Mouse (Mus musculus) hindbrain, postnatal 0 days (tissue): ENCODE data around the gene Cox5a. TPM values are rescaled to one million over a fixed set of nuclear protein-coding genes. Genes with fewer than 3 reads are reported as not detected.

Experiments
- ATAC-seq: fragments of 200-750 bp; cut with Nextera tagmentation; 2 replicates; pipeline ENCODE4 v1.8.0; 2017; ENCODE audit warnings: mild to moderate bottlenecking, moderate TSS enrichment, moderate library complexity
- DNase-seq: peaks from one replicate; pipeline ENCODE4 v3.0.0-alpha.2; 2015; ENCODE audit warnings: low spot score
- H3K27ac ChIP-seq: fragments of 300-500 bp; sonication (generic); 2 replicates; pipeline ENCODE4 v1.5.1; 2014; ENCODE audit warnings: mild to moderate bottlenecking
- H3K27me3 ChIP-seq: fragments of 300-500 bp; sonication (generic); 2 replicates; pipeline ENCODE4 v1.6.1; 2014; ENCODE audit warnings: low read length, mixed read lengths; ENCODE audit not compliant: insufficient read depth
- H3K36me3 ChIP-seq: fragments of 300-500 bp; sonication (generic); 2 replicates; pipeline ENCODE4 v1.6.1; 2014; ENCODE audit warnings: low read length, mixed read lengths; ENCODE audit not compliant: insufficient read depth
- H3K4me1 ChIP-seq: fragments of 300-500 bp; sonication (generic); 2 replicates; pipeline ENCODE4 v1.6.1; 2014; ENCODE audit warnings: antibody characterized with exemption, low read length, mixed read lengths; ENCODE audit not compliant: insufficient read depth
- H3K4me2 ChIP-seq: fragments of 300-500 bp; sonication (generic); 2 replicates; pipeline ENCODE4 v1.6.1; 2014; ENCODE audit warnings: low read depth, mild to moderate bottlenecking, low read length, moderate library complexity, mixed read lengths
- H3K4me3 ChIP-seq: fragments of 300-500 bp; sonication (generic); 2 replicates; pipeline ENCODE4 v1.5.1; 2014; ENCODE audit warnings: low read length
- H3K9ac ChIP-seq: fragments of 300-500 bp; sonication (generic); replicated peaks from 2 replicates; pipeline ENCODE4 v1.6.1; 2014; ENCODE audit warnings: mild to moderate bottlenecking, low read length, moderate library complexity, mixed read lengths
- H3K9me3 ChIP-seq: fragments of 300-500 bp; sonication (generic); 2 replicates; pipeline ENCODE4 v1.6.1; 2016; ENCODE audit warnings: low read length, mixed read lengths
- CTCF ChIP-seq: IDR thresholded peaks from 2 replicates; pipeline ENCODE4 v1.5.1; 2016; ENCODE audit warnings: antibody characterized with exemption, control low read depth, low read depth
- whole genome bisulfite sequencing: fragments of 180-500 bp; shearing (Covaris S2); extraction: QIAGEN DNeasy Blood & Tissue Kit; methylation state at CpG from one replicate; pipeline ENCODE4 v1.1.7; 2014; 5-methylcytosine and 5-hydroxymethylcytosine counted together
- polyA plus RNA-seq: library from polyadenylated mRNA; unstranded; fragments of >200 nt; fragmentation: Nextera tagmentation; extraction: Ambion mirVana; gene quantifications from 2 replicates; pipeline ENCODE4 v1.2.1, GENCODE M21; 2015
- total RNA-seq: library from RNA; depleted of rRNA; stranded (reverse); fragments of >200 nt; gene quantifications from 2 replicates; pipeline ENCODE4 v1.2.3, GENCODE M21; 2014

Cox5a gene
- total and polyA plus RNA-seq, 2 experiments from 2014 or later, result 237 to 1,238 TPM

GRCm38 (mm10) chr9:57537728-57538181 is 16.7 kb downstream of the Cox5a start:
- Histone ChIP-seq H3K9ac (peak overlapping the region; percentile 88), H3K36me3 (peaks cover 28% of the 10 kb centered on the region), H3K9me3 (no peaks in the 10 kb centered on the region), H3K27ac (peak overlapping the region; percentile 80), H3K27me3 (no peaks in the 10 kb centered on the region), H3K4me3 (peak overlapping the region; percentile 68), H3K4me1 (peaks cover 10% of the 10 kb centered on the region; the same call in 1 of the 2 replicates), H3K4me2 (peak overlapping the region; percentile 85)
- WGBS, result under 1% methylated on average over 24 of the region's 24 CpGs
- DNase-seq (peak; percentile 30), ATAC-seq (peak; percentile 75)
- no peak for TF ChIP-seq CTCF

- H3K36me3 ChIP-seq, result peaks cover 34% of the 10 kb centered on the region
- no peak overlapping the region for H3K27ac ChIP-seq
- 94% methylated on average over 2 of the region's 2 CpGs for WGBS
- DNase-seq (no peak), ATAC-seq (no peak)
- no peak overlapping the region for H3K4me2 ChIP-seq
- no peak for TF ChIP-seq CTCF
- H3K9ac ChIP-seq, result no peak overlapping the region
- no peak overlapping the region for H3K4me3 ChIP-seq
- no peaks in the 10 kb centered on the region for H3K27me3 ChIP-seq
- H3K4me1 ChIP-seq, result peaks cover 10% of the 10 kb centered on the region; the same call in 1 of the 2 replicates
- H3K9me3 ChIP-seq, result no peaks in the 10 kb centered on the region
Observed at GRCm38 (mm10) chr9:57539550-57539949, 18.5 kb downstream of the Cox5a start.

DNA sequence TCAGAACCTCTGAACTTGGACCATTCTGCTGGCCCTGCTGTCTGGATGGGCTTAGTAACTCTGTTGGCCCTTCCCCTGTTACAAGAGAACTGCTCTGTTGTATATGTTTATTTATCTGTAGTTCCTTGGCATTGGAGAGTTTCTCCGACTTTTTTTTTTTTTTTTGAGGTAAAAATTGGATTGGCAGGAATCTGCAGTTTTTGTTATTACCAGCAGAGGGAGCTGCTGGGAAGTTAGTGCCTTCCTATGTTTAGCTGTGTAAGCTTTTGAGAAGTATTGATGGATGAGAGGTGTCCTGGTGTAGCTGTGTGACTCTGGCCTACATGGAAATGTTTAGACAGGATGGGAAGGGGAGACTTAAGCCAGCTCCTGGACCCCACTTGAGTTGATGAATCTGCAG is 20.2 kb downstream of the Cox5a start:
- Histone ChIP-seq H3K4me3 (no peak overlapping the region), H3K9me3 (no peaks in the 10 kb centered on the region), H3K36me3 (peaks cover 47% of the 10 kb centered on the region), H3K9ac (no peak overlapping the region), H3K4me1 (peaks cover 10% of the 10 kb centered on the region; the same call in 1 of the 2 replicates), H3K4me2 (no peak overlapping the region), H3K27ac (no peak overlapping the region), H3K27me3 (no peaks in the 10 kb centered on the region)
- no peak for ATAC-seq
- WGBS, result 5% methylated on average over 1 of the region's 1 CpGs
- DNase-seq, result peak; percentile 84
- peak; percentile 78 for TF ChIP-seq CTCF

- Histone ChIP-seq H3K4me3 (no peak overlapping the region), H3K4me2 (no peak overlapping the region), H3K9ac (no peak overlapping the region), H3K36me3 (peaks cover 64% of the 10 kb centered on the region), H3K27me3 (no peaks in the 10 kb centered on the region), H3K9me3 (no peaks in the 10 kb centered on the region), H3K27ac (no peak overlapping the region), H3K4me1 (peaks cover 8% of the 10 kb centered on the region)
- no peak for TF ChIP-seq CTCF
- ATAC-seq (no peak), DNase-seq (no peak)
- 80% methylated on average over 3 of the region's 3 CpGs for WGBS
Observed at GRCm38 (mm10) chr9:57543951-57544350, 22.9 kb downstream of the Cox5a start.

GRCm38 (mm10) chr9:57547287-57547686 is 26.2 kb downstream of the Cox5a start:
- DNase-seq, result peak; percentile 46
- Histone ChIP-seq H3K27me3 (no peaks in the 10 kb centered on the region), H3K4me2 (no peak overlapping the region), H3K36me3 (peaks cover 44% of the 10 kb centered on the region), H3K27ac (no peak overlapping the region), H3K4me1 (peaks cover 9% of the 10 kb centered on the region), H3K9ac (no peak overlapping the region), H3K4me3 (no peak overlapping the region), H3K9me3 (no peaks in the 10 kb centered on the region)
- ATAC-seq, result peak; percentile 45; the same call in 1 of the 2 replicates
- no peak for TF ChIP-seq CTCF
- 69% methylated on average over 5 of the region's 5 CpGs for WGBS

DNA sequence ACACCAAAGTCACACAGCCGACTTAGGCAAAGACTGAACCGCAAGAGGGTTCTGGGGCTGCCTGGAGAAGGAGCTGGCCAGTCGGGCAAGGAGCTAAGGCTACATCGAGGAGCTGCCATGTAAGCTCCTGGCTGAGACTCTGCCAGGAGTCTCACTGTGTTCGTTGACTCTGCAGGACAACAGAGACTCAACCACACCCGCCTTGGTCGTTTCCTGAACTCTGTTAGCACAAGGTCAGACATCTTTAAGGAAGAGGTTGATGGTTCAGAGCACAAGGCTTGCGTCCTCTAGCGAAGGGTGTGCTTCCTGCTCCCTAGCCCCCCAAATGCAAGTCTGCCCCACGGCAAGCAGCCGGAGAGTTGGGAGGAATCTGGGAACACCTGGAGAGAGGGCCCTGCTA is 26.8 kb downstream of the Cox5a start:
- H3K27ac ChIP-seq, result no peak overlapping the region; the same call in 1 of the 2 replicates
- no peaks in the 10 kb centered on the region for H3K9me3 ChIP-seq
- DNase-seq, result no peak
- no peak overlapping the region for H3K4me2 ChIP-seq
- no peak overlapping the region for H3K9ac ChIP-seq
- ATAC-seq, result no peak
- peaks cover 9% of the 10 kb centered on the region for H3K4me1 ChIP-seq
- peaks cover 42% of the 10 kb centered on the region for H3K36me3 ChIP-seq
- WGBS, result 91% methylated on average over 11 of the region's 11 CpGs
- TF ChIP-seq CTCF, result no peak
- H3K27me3 ChIP-seq, result no peaks in the 10 kb centered on the region
- no peak overlapping the region for H3K4me3 ChIP-seq

- TF ChIP-seq CTCF, result no peak
- Histone ChIP-seq H3K36me3 (peaks cover 35% of the 10 kb centered on the region), H3K9me3 (no peaks in the 10 kb centered on the region), H3K27ac (peak overlapping the region; percentile 37; the same call in 1 of the 2 replicates), H3K4me3 (no peak overlapping the region), H3K4me2 (no peak overlapping the region), H3K4me1 (peaks cover 9% of the 10 kb centered on the region), H3K27me3 (no peaks in the 10 kb centered on the region), H3K9ac (no peak overlapping the region)
- ATAC-seq (no peak), DNase-seq (peak; percentile 74)
- WGBS, result 44% methylated on average over 4 of the region's 4 CpGs
Observed at GRCm38 (mm10) chr9:57549186-57549585, 28.1 kb downstream of the Cox5a start.
